Mouse (Mus musculus) midbrain, embryonic 15.5 days (tissue): ENCODE results near the gene Stat3. TPM values are rescaled to one million over a fixed set of nuclear protein-coding genes. Genes with fewer than 3 reads are reported as not detected.

Source experiments
- ATAC-seq: fragments of 200-750 bp; cut with Nextera tagmentation; replicated peaks from 2 replicates; pipeline ENCODE4 v1.8.0; 2017; ENCODE audit warnings: moderate TSS enrichment
- H3K27ac ChIP-seq: fragments of 300-500 bp; sonication (generic); 2 replicates; pipeline ENCODE4 v1.5.1; 2015; ENCODE audit warnings: mild to moderate bottlenecking, inconsistent platforms
- H3K27me3 ChIP-seq: fragments of 300-500 bp; sonication (generic); replicated peaks from 2 replicates; pipeline ENCODE4 v1.6.1; 2015; ENCODE audit warnings: inconsistent platforms
- H3K36me3 ChIP-seq: fragments of 300-500 bp; sonication (generic); replicated peaks from 2 replicates; pipeline ENCODE4 v1.6.1; 2015; ENCODE audit warnings: inconsistent platforms
- H3K4me1 ChIP-seq: fragments of 300-500 bp; sonication (generic); 2 replicates; pipeline ENCODE4 v1.6.1; 2015; ENCODE audit warnings: inconsistent platforms
- H3K4me2 ChIP-seq: fragments of 300-500 bp; sonication (generic); 2 replicates; pipeline ENCODE4 v1.6.1; 2015; ENCODE audit warnings: inconsistent platforms, mild to moderate bottlenecking, moderate library complexity
- H3K4me3 ChIP-seq: fragments of 300-500 bp; sonication (generic); 2 replicates; pipeline ENCODE4 v1.5.1; 2015; ENCODE audit warnings: mild to moderate bottlenecking, inconsistent platforms
- H3K9ac ChIP-seq: fragments of 300-500 bp; sonication (generic); 2 replicates; pipeline ENCODE4 v1.6.1; 2015; ENCODE audit warnings: mild to moderate bottlenecking, inconsistent platforms
- H3K9me3 ChIP-seq: fragments of 300-500 bp; sonication (generic); 2 replicates; pipeline ENCODE4 v1.6.1; 2016; ENCODE audit warnings: inconsistent platforms
- WGBS: fragments of 180-500 bp; shearing (Covaris S2); methylation state at CpG from one replicate; pipeline ENCODE4 v1.1.7; 2015; ENCODE audit warnings: mixed read lengths; 5-methylcytosine and 5-hydroxymethylcytosine counted together
- polyA plus RNA-seq: library from polyadenylated mRNA; unstranded; fragments of >200 nt; fragmentation: Nextera tagmentation; extraction: Ambion mirVana; gene quantifications from 2 replicates; pipeline ENCODE4 v1.2.1, GENCODE M21; 2015

Gene Stat3
- polyA plus RNA-seq, 1 experiment from 2014 or later = 35.8 TPM

- Histone ChIP-seq H3K4me3 (no peak overlapping the region), H3K27me3 (peaks cover 66% of the 10 kb centered on the region), H3K27ac (no peak overlapping the region), H3K9ac (no peak overlapping the region), H3K9me3 (no peaks in the 10 kb centered on the region), H3K4me2 (no peak overlapping the region), H3K4me1 (peaks cover 17% of the 10 kb centered on the region), H3K36me3 (no peaks in the 10 kb centered on the region)
- ATAC-seq = no peak
- 70% methylated on average over 10 of the region's 10 CpGs for WGBS
Measured at GRCm38 (mm10) chr11:100971455-100971854, 32.1 kb upstream of the Stat3 start.

- 2% methylated on average over 20 of the region's 20 CpGs for WGBS
- Histone ChIP-seq H3K27me3 (peaks cover 74% of the 10 kb centered on the region), H3K9me3 (no peaks in the 10 kb centered on the region)
Measured at GRCm38 (mm10) chr11:100970557-100970937, 31.2 kb upstream of the Stat3 start, which contains the start of gene Cavin1. TSS of gene Cavin1 (minus strand) at chr11:100970887.

GRCm38 (mm10) chr11:100969744-100970556 is 30.6 kb upstream of the Stat3 start:
- peaks cover 74% of the 10 kb centered on the region for H3K27me3 ChIP-seq
- peak overlapping the region; percentile 32 for H3K4me3 ChIP-seq
- peak overlapping the region; percentile 45 for H3K4me2 ChIP-seq
- WGBS = under 1% methylated on average over 65 of the region's 65 CpGs
- H3K36me3 ChIP-seq = no peaks in the 10 kb centered on the region
- H3K4me1 ChIP-seq = peaks cover 17% of the 10 kb centered on the region
- no peak for ATAC-seq
- no peaks in the 10 kb centered on the region for H3K9me3 ChIP-seq
- no peak overlapping the region for H3K27ac ChIP-seq
- H3K9ac ChIP-seq = peak overlapping the region; percentile 9; the same call in 1 of the 2 replicates

More at GRCm38 (mm10) chr11:100970557-100970937, 31.2 kb upstream of the Stat3 start, which contains the start of gene Cavin1:
- Histone ChIP-seq H3K4me2 (peak within 1 kb of the TSS; percentile 45), H3K36me3 (no peaks in the 10 kb centered on the region), H3K4me3 (peak within 1 kb of the TSS; percentile 32), H3K9ac (peak within 1 kb of the TSS; percentile 9; the same call in 1 of the 2 replicates), H3K27ac (no peak within 1 kb of the TSS), H3K4me1 (peaks cover 17% of the 10 kb centered on the region)
- no peak for ATAC-seq

DNA sequence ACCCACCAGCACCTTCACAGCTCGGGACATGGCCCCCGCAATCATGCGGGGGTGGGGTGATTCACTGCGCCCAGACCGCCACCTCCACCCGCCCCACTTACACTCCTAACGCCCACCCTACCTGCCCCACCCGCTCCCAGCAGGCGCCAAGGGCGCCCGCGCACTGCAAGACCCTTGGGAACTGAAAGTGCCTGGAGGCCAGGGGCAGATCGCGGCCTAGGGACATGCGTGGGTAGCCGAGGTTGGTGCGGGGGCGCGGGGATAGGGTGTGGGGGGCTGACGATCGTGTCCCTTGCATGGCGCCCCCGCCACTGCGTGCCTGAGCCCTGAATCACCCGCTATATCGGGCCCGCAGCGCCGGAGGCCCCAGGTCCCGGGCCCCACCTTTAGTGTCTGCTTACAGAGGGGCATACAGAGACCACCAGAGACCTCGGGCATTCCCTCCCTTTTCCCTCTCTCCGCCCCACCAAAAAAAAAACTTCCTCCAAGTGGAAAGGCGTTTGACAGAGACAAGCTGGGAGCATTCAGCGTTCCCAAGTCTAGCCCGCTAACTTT is 29.9 kb upstream of the Stat3 start:
- peaks cover 74% of the 10 kb centered on the region for H3K27me3 ChIP-seq
- peak overlapping the region; percentile 32 for H3K4me3 ChIP-seq

DNA sequence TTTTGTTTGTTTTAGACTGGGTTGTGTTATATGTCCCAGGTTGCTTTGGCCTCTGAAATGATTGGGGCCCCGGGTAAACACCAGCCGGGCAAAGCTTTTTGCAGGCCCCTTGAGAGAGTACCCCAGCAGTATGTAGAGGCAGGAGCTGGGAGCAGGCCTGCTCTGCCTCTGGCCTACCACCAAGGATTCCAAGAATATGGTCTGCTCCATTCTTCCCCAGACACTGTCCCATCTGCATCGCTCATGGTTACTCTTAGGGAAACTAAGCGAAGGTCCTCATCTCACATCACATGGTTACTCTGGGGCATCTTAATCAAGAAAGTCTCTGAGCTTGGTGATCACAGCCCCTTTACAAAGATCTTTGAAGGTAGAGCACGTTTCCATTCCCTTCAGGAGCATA is 29.2 kb upstream of the Stat3 start:
- Histone ChIP-seq H3K4me2 (no peak overlapping the region; the same call in 1 of the 2 replicates), H3K9me3 (no peaks in the 10 kb centered on the region), H3K27me3 (peaks cover 72% of the 10 kb centered on the region), H3K27ac (no peak overlapping the region), H3K4me3 (peak overlapping the region; percentile 32; the same call in 1 of the 2 replicates), H3K36me3 (no peaks in the 10 kb centered on the region), H3K4me1 (peaks cover 17% of the 10 kb centered on the region), H3K9ac (no peak overlapping the region)
- ATAC-seq = no peak
- 75% methylated on average over 5 of the region's 5 CpGs for WGBS

More for the DNA sequence above, 29.9 kb upstream of the Stat3 start:
- Histone ChIP-seq H3K9ac (no peak overlapping the region), H3K4me1 (peaks cover 17% of the 10 kb centered on the region), H3K27ac (no peak overlapping the region), H3K36me3 (no peaks in the 10 kb centered on the region), H3K4me2 (peak overlapping the region; percentile 45), H3K9me3 (no peaks in the 10 kb centered on the region)
- ATAC-seq = no peak
- 14% methylated on average over 35 of the region's 35 CpGs for WGBS

GRCm38 (mm10) chr11:100967881-100968420 is 28.6 kb upstream of the Stat3 start:
- Histone ChIP-seq H3K9me3 (no peaks in the 10 kb centered on the region), H3K9ac (no peak overlapping the region), H3K4me1 (peaks cover 17% of the 10 kb centered on the region), H3K27ac (no peak overlapping the region), H3K27me3 (peaks cover 69% of the 10 kb centered on the region), H3K36me3 (no peaks in the 10 kb centered on the region), H3K4me2 (no peak overlapping the region), H3K4me3 (0 out of 2 replicates have a peak overlapping the region, but pooled peaks have one; percentile 5)
- WGBS = 86% methylated on average over 5 of the region's 5 CpGs
- ATAC-seq = no peak

- 68% methylated on average over 5 of the region's 5 CpGs for WGBS
- H3K9ac ChIP-seq = no peak overlapping the region
- ATAC-seq = no peak
Measured at GRCm38 (mm10) chr11:100967376-100967775, 28.0 kb upstream of the Stat3 start.

GRCm38 (mm10) chr11:100965760-100966159 is 26.4 kb upstream of the Stat3 start:
- Histone ChIP-seq H3K4me3 (no peak overlapping the region), H3K4me2 (no peak overlapping the region), H3K36me3 (no peaks in the 10 kb centered on the region), H3K27ac (no peak overlapping the region), H3K27me3 (peaks cover 49% of the 10 kb centered on the region), H3K9ac (no peak overlapping the region), H3K4me1 (peaks cover 17% of the 10 kb centered on the region), H3K9me3 (no peaks in the 10 kb centered on the region)
- ATAC-seq = no peak
- 73% methylated on average over 6 of the region's 6 CpGs for WGBS

More at GRCm38 (mm10) chr11:100967376-100967775, 28.0 kb upstream of the Stat3 start:
- no peak overlapping the region for H3K4me3 ChIP-seq
- H3K27ac ChIP-seq = no peak overlapping the region
- no peaks in the 10 kb centered on the region for H3K9me3 ChIP-seq
- H3K4me1 ChIP-seq = peaks cover 17% of the 10 kb centered on the region
- H3K27me3 ChIP-seq = peaks cover 63% of the 10 kb centered on the region
- no peaks in the 10 kb centered on the region for H3K36me3 ChIP-seq
- H3K4me2 ChIP-seq = no peak overlapping the region

DNA sequence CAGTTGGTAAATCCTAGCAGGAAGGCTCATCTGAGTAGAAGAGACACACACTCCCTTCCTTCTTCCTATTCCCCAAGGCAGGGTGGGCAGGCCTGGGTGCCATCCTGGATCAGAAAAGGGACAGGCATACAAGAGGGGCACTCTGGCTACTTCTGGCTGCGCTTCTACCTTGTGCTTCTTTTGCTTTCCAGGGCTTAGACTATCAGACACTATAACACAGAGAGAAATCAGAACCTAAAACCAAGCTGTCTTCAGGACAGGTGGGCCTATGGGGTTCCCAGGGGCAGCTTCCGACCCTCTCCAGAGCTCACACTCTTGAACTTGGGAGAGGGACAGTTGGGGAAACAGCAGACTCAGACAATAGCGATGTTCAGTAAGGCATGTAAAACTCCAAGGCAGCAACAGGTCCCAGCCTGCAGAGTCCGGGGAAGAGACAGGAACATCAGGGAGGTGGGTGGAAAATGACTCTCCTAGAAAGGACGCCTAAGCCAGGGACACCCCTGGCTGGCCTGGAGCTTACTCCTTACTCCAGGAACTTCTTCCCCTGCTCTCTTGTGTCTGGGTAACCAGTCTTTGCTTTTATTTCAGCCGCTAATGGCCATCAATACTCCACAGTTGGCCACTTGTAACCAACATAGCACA is 25.7 kb upstream of the Stat3 start:
- H3K36me3 ChIP-seq = no peaks in the 10 kb centered on the region
- ATAC-seq = no peak
- WGBS = 85% methylated on average over 6 of the region's 6 CpGs

DNA sequence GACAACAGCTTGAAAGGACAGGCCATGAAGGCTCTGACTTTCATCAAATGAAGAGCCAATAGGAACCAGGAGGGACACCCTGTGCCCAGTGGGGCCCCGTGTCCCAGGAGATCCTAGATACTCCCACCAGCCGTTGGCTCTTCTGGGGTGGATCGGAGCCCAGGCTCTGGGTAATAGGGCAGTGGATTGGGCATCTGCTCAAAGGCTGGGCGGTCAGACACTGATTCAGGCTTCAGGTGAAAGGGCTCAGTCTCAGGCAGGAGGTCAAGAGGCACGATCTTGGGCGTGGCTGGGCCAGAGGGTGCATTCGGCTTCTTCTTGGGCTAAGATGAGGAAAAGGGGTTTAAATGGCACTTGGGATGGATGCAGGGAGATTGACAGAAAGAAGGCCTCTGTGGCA is 24.8 kb upstream of the Stat3 start:
- H3K9me3 ChIP-seq = no peaks in the 10 kb centered on the region
- H3K4me1 ChIP-seq = peaks cover 10% of the 10 kb centered on the region
- WGBS = 81% methylated on average over 7 of the region's 7 CpGs
- no peak overlapping the region for H3K27ac ChIP-seq
- no peaks in the 10 kb centered on the region for H3K36me3 ChIP-seq
- no peak overlapping the region for H3K4me3 ChIP-seq
- no peak overlapping the region for H3K4me2 ChIP-seq
- no peak overlapping the region for H3K9ac ChIP-seq
- H3K27me3 ChIP-seq = peaks cover 42% of the 10 kb centered on the region
- no peak for ATAC-seq

More for the DNA sequence above, 25.7 kb upstream of the Stat3 start:
- Histone ChIP-seq H3K9me3 (no peaks in the 10 kb centered on the region), H3K27ac (no peak overlapping the region), H3K9ac (no peak overlapping the region), H3K4me1 (peaks cover 13% of the 10 kb centered on the region), H3K27me3 (peaks cover 42% of the 10 kb centered on the region), H3K4me3 (no peak overlapping the region), H3K4me2 (no peak overlapping the region)

- no peak for ATAC-seq
- H3K27ac ChIP-seq = no peak overlapping the region
- no peak overlapping the region for H3K9ac ChIP-seq
- peaks cover 13% of the 10 kb centered on the region for H3K4me1 ChIP-seq
- peaks cover 42% of the 10 kb centered on the region for H3K27me3 ChIP-seq
- no peaks in the 10 kb centered on the region for H3K9me3 ChIP-seq
- H3K36me3 ChIP-seq = no peaks in the 10 kb centered on the region
- H3K4me3 ChIP-seq = no peak overlapping the region
- 84% methylated on average over 9 of the region's 9 CpGs for WGBS
- no peak overlapping the region for H3K4me2 ChIP-seq
Measured at GRCm38 (mm10) chr11:100963647-100964046, 24.3 kb upstream of the Stat3 start.

GRCm38 (mm10) chr11:100962371-100962911 is 23.1 kb upstream of the Stat3 start:
- Histone ChIP-seq H3K9me3 (no peaks in the 10 kb centered on the region), H3K4me2 (no peak overlapping the region), H3K36me3 (no peaks in the 10 kb centered on the region), H3K4me1 (peaks cover 17% of the 10 kb centered on the region), H3K27ac (no peak overlapping the region), H3K4me3 (no peak overlapping the region), H3K9ac (no peak overlapping the region), H3K27me3 (peaks cover 41% of the 10 kb centered on the region)
- WGBS = 69% methylated on average over 9 of the region's 9 CpGs
- no peak for ATAC-seq
